Mouse (Mus musculus) bone marrow macrophage, adult 2 months (primary cell): ENCODE results near the gene Khnyn.

Experiments
- CTCF ChIP-seq: IDR thresholded peaks from 2 replicates; pipeline ENCODE4 v1.5.1; 2012; ENCODE audit warnings: low read depth, mild to moderate bottlenecking, low read length, moderate library complexity
- POLR2A ChIP-seq: IDR thresholded peaks from 2 replicates; pipeline ENCODE4 v1.6.1; 2012; ENCODE audit warnings: mild to moderate bottlenecking, low read depth, low read length, borderline replicate concordance

DNA sequence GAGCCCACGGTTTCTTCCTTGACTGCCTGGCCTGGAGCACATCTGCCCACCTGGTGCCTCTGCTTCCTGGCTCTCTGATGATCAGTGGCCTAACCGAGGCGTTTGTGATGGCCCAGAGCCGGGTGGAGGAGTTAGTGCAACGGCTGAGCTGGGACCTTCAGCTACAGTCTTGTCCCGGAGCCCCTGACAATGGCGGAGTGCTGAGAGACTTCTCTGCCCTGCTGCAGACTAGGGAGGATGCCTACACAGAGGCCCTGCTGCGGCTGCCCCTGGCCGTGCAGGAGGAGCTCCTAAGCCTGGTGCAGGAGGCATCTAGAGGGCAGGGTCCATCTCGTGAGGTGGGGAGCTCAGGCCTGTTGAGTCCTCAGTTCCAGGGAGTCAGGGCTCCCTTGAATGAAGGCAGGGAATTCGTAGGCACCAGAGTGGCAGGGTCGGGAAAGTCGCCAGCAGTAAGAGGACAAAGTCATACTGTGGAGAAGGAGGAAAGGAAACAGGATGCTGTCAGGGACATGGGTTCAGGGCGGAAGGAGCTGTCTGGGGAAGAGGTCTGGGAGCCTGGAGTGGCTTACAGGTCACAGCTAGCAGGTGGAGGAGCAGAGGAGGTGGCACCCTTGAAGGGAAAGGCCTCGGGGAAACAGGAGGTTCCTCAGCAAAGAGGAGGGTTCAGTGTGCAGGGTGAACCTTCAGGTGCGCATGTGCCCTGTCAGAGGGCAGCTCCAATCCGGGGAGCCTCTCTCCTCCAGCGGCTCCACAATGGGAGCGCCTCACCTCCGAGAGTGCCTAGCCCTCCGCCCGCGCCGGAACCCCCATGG is 2.0 kb downstream of the Khnyn start:
- no peak for TF ChIP-seq CTCF
- TF ChIP-seq POLR2A, result no peak
